Mouse (Mus musculus) right cerebral cortex, postnatal 36 days (tissue): Measurements from ENCODE around the gene Mark4.

Source experiments
- DNase-seq, 2 experiments: peaks; one replicate each; pipeline ENCODE4 v3.0.0; 2022; ENCODE audit warnings: low spot score in 2 of 2, mixed read lengths in 1 of 2

The Mark4 gene

DNA sequence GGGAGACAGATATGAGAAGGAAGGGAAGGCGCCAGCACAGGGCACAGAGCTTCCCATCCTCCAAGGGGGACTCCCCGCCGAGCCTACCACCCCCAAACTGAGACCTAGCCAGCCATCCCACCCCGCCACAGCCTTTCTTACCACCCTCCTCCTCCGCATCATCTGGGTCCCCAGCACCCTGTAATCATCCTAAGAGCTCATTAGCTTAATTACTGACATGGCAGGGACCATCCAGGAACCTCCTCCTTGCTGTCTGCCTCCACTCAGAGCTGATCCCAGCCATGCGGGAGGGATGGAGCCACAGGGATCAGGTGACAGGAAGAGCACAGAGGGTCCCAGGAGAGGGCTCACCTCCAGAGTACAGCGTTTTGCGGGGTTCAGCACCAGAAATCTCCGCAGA is 21.6 kb downstream of the Mark4 start:
- no peak for DNase-seq

DNA sequence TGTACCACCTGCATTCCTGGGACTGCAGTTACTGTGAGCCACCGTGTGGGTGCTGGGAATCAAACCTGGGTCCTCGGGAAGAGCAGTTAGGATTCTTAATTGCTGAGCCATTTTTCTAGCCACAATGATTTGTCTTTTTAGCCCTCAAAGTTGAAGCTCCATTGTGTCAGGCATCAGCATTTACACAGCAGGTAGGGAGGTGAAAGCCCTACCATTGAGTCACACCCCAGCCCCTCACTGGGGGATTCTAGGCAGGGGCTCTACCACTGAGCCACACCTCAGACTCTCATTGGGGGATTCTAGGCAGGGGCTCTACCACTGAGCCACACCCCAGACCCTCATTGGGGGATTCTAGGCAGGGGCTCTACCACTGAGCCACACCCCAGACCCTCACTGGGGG is 22.3 kb downstream of the Mark4 start:
- no peak for DNase-seq

DNA sequence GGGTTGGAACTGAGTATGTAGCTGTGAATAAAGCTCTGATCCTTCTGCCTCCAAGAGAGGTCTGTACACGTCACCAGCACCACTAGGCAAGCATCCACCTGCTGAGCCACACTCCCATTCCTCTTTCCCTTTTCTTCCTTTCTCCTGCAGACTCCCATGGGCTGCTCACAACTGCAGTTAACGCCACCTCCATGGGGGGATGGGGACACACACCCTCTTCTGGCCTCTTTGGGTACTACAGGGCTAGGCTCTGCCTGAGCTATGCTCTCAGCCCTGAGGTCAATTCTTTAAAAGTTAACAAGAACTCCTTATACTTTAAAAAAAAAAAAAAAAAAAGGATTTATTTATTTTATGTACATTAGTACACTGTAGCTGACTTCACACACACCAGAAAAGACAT is 26.1 kb downstream of the Mark4 start:
- DNase-seq = no peak

DNA sequence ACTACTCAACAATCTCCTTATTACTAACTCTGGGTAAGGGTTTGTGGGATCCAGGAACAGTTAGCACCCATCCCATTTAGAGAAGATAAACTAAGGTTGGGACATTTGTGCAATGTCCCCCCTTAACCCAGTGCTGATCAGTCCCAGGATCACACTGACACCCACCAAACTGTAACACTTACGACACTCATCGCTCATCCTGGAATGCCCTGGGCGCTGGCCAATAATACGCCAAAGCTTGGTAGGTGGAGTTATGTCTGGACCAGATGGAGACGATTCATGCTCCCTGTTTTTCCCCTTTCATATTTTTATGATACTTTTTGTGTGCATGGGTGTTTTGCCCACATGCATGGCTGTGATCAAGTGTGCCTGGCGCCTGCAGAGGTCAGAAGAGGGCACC is 28.2 kb downstream of the Mark4 start:
- no peak for DNase-seq

DNA sequence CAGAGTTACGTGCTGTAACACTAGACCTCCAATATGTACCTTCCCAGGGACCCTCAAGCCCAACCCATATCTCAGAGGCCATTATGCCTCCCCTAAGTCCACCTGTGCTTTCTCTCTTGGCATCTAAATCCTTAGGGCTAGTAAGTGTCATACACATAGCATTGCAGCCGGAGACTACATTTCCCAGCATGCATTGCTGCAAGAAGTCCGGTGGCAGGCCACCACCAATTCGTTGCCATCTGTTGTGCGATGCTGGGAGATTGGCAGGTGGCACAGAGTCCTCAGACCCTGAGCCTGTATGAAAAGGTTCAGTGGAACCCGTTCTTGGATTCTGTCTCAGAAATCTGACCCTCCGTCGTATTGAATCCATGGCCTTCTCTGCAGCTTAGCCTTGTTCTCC is 28.9 kb downstream of the Mark4 start:
- no peak for DNase-seq

DNA sequence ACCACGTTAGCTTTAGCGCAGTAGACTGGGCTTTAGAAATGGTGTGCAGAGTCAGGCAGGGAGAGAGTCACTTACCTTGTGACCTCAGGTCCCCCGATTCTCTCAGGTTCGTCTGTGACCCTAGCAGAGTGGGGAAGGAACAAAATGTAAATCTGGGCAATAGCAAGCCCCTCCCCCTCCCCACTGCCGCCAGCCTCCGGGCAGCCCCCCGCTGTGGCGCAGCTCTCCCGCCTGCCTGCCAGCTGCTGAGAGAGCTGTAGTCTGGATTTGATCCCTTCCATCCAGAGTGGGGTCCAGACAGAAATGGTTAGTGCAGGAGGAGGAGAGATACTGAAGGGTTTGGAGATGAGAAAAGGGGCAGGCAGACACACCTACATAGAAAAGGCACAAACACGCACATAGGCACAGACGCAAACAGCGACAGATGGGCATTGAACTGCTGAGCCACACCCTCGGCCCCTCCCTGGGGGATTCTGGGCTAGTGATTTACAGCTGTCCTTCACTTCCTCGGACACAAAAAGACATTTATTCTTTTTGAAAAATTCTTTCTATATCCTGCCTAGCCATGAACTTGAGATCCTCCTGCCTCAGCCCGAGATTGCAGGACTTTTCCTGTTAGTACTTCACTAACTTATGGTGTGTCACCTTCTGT is 30.5 kb downstream of the Mark4 start:
- no peak for DNase-seq

DNA sequence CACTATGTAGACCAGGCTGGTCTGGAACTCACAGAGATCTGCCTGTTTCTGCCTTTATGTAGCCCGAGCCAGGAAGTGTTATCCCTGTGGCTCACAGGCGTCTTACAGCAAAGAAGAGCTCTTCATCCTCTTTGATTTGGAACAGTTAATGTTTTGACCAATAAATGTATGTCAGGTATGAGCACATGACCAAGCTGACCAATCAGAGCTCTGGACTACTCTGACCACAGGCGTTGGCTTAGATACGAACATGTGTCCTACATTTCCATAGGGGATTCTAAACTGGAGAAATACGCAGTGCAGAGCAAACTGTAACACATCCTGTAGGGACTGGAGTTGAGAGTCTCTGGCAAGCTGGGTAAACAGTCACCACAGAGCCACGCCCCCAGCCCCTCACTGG is 31.7 kb downstream of the Mark4 start:
- no peak for DNase-seq

DNA sequence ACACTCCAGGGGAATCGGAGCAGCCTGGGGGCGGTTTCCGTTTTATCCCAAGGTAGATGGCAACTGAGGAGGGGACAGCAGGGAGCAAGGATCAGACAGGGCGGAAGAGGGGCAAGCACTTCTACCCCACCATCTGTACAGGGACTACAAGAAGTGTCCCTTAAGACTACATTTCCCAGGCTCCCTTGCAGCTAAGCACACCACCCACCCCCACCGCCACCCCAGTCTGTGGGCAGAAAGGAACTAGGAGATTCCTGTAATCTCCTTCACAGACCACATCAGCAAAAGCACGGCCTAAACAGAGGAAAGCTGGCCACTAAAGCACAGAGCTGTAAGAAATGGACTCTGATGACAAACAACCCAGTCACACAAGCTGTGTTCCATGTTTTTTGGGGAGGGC is 32.3 kb downstream of the Mark4 start:
- DNase-seq = no peak

DNA sequence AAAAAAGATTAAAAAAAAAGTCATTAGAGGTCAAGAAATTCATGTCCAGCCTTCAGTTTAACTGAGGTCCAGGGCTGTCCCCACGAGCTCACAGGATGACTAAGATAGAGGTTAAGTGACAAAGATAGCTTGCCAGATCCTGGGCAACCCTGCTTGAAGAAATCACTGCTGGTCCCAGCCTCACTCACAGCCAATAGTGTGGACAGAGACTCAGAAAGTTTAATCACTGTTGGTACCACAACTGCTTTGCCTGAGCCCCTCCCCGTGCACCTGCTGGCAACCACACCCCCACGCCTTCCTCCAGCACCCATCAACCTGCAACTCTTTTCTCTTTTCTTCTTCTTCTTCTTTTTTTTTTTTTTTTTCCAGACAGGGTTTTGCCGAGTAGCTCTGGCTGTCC is 34.6 kb downstream of the Mark4 start:
- no peak for DNase-seq

DNA sequence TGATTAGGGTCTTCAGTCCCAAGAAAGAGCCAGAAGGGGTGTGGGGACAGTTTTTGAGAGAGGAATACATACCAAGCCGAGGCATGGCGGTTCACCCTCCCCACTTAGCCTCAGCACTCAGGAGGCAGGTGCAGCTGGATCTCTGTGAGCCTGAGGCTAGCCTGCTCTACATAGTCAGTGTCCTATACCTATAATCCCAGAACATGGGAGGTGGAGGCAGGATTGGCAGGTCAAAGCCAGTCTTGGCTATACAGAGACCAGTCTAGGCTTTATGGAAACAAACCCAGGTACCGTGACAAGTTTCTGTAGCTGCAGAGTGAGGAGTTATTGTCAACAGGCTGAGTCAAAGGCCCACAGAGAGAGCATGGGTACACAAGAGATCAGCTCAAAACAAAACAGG is 35.5 kb downstream of the Mark4 start:
- DNase-seq = no peak

DNA sequence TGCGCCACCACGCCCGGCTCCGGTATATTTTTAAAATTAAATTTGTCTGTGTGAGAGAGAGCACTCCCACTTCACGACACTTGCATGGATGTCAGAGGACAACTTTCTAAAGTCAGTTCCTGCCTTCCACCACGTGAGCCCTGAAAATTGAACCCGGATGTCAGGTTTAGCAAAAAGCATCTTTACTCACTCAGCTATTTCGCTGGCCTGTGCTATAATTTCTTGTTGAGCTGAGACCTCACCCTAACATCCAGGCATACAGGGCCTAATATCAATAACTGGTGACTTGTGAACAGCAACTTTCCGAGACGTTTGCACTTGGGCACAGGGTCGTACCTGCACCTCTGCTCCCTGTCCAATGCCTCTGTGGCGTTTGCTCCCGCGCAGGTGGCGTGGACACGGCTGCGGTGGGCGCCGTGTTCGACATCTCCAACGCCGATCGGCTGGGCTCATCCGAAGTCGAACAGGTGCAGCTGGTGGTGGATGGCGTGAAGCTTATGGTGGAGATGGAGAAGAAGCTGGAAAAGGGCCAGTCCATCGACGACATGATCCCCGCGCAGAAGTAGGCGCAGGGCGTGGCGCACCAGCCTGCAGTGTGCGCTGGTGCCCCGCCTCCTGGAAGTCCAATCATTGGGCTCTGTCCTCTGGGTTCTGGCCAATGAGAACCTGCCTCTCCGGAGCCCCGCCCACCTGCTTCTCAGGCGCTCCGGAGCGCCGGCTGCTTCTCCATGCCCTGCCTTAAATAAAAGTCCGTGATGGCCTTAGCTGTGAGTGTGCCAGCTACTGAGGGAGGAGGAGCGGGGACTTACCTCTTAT is 37.6 kb downstream of the Mark4 start:
- DNase-seq = peak; percentile 81 to 89

DNA sequence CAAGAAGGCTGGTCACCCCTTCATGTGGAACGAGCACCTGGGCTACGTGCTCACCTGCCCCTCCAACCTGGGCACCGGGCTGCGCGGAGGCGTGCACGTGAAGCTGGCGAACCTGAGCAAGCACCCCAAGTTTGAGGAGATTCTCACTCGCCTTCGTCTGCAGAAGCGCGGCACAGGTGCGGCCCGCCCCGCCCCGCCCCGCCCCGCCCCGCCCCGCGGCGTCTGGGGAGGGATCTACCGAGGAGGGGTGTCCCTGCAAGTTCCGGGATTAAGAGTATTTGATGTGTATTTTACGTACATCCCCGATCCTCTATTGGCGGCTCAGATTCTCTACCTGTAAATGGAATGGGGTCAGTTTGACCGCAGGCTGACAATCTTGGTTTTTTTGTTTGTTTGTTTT is 38.5 kb downstream of the Mark4 start:
- no peak for DNase-seq

DNA sequence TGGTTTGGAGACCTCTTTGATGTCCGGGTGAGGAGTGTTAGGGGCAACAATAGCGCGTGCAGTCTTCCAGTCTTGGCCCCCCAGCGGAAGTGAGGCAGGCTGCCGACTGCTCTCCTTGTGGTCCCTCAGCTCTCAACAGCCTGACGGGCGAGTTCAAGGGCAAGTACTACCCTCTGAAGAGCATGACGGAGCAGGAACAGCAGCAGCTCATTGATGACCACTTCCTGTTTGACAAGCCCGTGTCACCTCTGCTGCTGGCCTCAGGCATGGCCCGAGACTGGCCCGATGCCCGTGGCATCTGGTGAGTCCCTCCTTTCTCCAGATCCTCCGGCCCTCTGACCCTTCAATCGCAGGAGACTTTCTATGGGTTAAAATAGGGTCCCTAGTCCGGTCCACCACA is 42.0 kb downstream of the Mark4 start:
- no peak for DNase-seq

DNA sequence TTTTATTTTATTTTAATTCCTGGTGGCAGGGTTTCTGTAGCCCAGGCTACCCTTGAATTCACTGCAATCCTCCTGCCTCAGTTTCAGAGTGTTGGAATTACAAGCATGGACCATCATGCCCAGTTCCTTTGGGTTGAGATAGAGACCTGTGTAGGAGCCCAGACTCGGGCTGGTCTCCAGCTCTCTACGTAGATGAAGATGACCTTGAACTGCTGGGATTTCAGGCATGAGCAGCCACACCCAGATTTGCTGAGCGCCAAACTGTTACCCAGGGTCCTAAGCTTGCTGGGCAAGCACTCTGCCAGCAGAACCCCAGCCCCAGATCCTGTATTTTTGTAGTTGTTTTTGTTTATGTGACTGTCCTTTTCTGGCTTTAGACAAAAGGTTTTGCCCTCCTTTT is 45.1 kb downstream of the Mark4 start:
- no peak for DNase-seq

DNA sequence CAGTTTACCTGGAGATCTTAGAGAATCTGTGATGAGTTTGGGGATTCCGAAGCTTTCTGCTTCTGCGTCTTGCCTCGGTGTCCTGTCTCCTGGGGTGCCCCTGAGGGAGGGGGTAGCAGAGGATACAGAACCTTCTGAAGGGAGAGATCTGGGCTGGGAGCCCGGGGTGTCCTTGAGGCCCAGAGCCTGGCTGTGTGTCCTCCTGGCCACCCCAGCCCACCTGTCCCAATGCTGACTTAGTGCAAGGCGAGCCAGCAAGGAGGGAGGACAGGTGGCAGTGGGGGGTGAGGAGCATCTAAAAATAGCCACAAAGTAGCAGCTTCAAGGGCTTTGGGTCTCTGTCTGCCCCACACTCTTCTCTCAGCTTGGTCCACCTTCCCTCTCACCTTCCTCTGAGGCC is 46.8 kb downstream of the Mark4 start:
- DNase-seq = no peak

DNA sequence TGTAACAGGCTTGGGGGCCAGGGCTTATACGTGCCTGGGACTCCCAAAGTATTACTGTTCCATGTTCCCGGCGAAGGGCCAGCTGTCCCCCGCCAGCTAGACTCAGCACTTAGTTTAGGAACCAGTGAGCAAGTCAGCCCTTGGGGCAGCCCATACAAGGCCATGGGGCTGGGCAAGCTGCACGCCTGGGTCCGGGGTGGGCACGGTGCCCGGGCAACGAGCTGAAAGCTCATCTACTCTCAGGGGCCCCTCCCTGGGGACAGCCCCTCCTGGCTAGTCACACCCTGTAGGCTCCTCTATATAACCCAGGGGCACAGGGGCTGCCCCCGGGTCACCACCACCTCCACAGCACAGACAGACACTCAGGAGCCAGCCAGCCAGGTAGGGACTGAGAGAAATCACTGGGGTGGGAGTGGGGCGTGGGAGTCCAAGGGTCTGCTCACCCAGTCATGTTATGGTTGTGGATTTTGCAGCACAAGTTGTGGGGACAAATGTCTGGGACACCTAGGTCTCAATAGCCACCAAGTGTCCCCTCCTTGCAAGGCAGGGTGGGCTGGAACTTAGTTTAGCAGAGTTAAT is 47.8 kb downstream of the Mark4 start:
- DNase-seq = no peak

DNA sequence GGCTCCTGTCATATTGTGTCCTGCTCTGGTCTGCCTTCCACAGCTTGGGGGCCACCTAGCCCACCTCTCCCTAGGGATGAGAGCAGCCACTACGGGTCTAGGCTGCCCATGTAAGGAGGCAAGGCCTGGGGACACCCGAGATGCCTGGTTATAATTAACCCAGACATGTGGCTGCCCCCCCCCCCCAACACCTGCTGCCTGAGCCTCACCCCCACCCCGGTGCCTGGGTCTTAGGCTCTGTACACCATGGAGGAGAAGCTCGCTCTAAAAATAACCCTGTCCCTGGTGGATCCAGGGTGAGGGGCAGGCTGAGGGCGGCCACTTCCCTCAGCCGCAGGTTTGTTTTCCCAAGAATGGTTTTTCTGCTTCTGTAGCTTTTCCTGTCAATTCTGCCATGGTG is 48.9 kb downstream of the Mark4 start:
- DNase-seq = no peak

DNA sequence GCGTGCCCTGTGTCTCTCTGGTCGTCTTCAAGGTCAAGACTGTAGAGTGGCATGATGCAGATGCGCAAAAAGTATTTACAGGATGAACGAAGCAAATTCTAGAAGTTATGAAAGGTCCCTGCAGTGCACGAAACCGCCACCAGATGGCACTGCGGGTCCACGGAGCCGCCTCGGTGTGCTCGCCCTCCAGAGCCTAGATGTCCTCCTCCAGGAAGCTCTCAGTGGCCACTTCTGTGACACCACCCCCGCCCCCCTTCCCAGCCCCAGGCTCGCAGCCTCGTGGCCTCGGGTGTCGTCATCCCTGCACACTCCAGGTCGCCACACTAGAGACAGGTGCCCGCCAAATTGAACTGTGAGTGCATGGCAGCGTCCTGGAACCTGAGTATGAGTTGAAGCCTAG is 53.2 kb downstream of the Mark4 start:
- DNase-seq = peak in 1 of 2 experiments; percentile 59

DNA sequence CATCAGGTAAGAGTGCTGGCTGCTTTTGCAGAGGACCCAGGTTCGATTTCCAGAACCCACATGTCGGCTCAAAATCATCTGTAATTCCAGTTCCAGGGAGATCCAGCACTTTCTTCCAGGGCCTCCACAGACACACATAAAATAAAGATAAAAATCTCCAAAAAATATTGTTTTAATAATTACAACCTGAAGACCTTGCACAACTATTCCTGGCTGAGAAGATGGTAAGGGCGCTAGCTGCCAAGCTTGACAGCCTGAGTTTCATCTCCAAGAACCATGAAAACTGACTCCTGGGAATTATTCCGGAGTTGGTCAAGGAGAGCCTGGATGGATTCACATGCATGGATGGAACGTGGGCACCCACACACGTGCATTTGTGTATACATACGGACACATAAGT is 54.1 kb downstream of the Mark4 start, which contains the start of gene Ckm:
TSS of gene Ckm (plus strand) at position 301 of the 400 bp plus-strand sequence.
- no peak for DNase-seq

DNA sequence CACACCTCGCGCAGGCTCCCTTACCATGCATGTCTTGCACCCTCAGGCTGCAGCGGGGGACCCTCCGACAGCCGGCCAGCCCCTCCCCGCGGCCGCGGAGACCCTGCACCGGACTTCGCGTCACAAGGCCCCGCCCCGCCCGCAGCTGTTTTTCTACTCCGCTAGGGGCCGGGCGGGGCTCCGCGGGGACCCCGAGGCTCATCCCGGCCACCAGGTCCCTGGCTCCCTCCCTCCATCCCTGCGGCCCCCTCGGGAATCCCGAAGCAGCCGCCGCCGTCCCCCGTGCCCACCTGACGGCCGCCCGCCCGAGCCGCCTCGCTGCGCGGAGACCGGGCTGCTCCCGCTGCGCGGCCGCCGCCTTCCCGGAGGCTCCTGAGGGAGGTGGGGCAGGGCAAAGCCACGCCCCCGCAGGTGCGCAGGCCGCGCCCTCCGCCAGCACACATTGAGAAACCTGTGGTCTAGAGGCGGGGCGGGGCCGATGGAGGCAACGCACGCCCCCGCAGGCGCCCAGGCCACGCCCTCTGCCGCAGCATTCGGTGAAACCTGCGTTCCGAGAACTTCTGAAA is 54.8 kb downstream of the Mark4 start, which contains the start of gene Klc3:
TSS of gene Klc3 (minus strand) at position 374 of the 566 bp plus-strand sequence.
- no peak for DNase-seq

DNA sequence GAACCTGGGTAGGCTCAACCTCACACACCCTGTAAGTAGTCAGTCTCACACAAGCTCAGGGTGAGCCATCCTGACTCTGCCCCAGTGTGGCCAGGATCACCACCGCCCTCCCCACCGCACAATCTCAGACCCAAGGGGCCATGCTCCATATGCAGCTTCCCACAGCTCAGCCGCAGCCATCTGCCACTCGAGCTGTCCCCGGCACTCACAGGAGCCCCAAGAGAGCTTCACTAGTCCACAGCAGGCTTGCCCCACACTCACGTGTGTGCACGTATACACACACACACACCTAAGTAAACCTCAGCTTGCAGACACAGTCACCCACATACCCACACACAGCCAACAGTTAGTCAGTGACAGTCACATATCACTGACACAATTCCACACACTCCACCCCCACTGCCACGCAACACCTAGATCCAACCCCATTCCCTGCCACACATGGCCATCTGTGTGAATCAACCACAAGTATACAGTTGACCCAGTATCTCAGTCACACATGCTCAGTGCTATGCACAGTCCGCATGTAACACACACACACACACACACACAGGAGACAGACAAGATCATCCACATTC is 56.0 kb downstream of the Mark4 start:
- no peak for DNase-seq

DNA sequence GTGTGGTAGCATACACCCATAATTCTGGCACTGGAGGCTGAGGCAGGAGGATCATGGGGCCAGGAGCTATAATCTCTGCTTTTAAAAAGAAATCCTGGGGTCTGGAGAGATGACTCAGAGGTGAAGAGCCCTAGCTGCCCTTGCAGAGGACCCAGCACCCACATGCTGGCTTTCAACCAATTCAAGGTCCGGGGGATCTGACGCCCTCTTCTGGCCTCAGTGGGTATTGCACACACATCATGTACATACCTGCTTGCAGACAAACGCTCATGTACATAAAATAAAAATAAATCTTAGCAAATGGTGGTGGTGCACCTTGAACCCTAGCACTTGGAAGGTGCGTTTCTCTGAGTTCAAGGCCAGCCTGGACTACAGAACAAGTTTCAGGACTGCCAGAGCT is 57.7 kb downstream of the Mark4 start:
- DNase-seq = no peak
